Comparison of ENCODE assay signal across 17 mouse cellular contexts in the genomic region with DNA sequence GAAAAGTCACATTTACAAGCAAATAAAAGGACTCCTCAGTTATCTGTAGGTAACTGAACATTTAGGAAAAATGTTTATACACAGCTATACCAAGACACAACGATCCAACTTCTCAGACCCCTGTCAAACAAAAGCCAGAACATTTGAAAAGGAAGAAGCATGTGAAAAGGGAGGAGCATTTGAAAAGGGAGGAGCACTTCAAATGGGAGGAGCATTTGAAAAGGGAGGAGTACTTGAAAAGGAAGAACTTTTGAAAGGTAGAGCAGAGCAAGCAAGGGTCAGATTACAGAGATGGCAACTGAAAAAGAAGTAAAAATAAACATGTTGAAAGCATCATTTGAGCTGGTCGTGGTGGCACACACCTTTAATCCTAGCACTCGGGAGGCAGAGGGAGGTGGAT.
"Had no signal": no experiment of that assay in that cellular context is flagged by ENCODE, and none has a peak within 500 bp of the region (broad histone marks: within the 10 kb centered on the region; RNA-seq: fewer than 3 reads in every experiment).

No protein-coding gene starts in this region.

- H3K9me3 ChIP-seq: limb, embryonic 15.5 days; lung, embryonic 15.5 days; megakaryocyte, embryonic 14.5 days; midbrain, embryonic 15.5 days; neural tube, embryonic 12.5 days had no signal

- H3K27me3 ChIP-seq: limb, embryonic 15.5 days; lung, embryonic 15.5 days; midbrain, embryonic 15.5 days; neural tube, embryonic 12.5 days had no signal

- H3K9ac ChIP-seq: limb, embryonic 15.5 days; lung, embryonic 15.5 days; midbrain, embryonic 15.5 days; neural tube, embryonic 12.5 days had no signal

- H3K4me2 ChIP-seq: limb, embryonic 15.5 days; midbrain, embryonic 11.5 days; midbrain, embryonic 15.5 days; neural tube, embryonic 12.5 days had no signal

- H3K27ac ChIP-seq: kidney, postnatal 0 days; limb, embryonic 15.5 days; lung, embryonic 15.5 days; macrophage; midbrain, embryonic 15.5 days; neural tube, embryonic 12.5 days had no signal

- ATAC-seq: midbrain, embryonic 15.5 days had no signal

- DNase-seq: kidney, adult 11 months; kidney, adult 9 months; kidney, postnatal 4 days; lung, postnatal 14 days; retina, postnatal 1 day; right cerebral cortex, postnatal 4 days; spleen, adult 18-20 months; thymus, adult 18-20 months; thymus, postnatal 25 days had no signal

- H3K4me1 ChIP-seq: midbrain, embryonic 15.5 days; neural tube, embryonic 12.5 days had no signal

- H3K36me3 ChIP-seq: limb, embryonic 15.5 days; lung, embryonic 15.5 days; midbrain, embryonic 15.5 days; neural tube, embryonic 12.5 days had no signal

- H3K4me3 ChIP-seq: limb, embryonic 15.5 days; lung, embryonic 15.5 days; midbrain, embryonic 15.5 days; neural tube, embryonic 12.5 days had no signal
